Mouse (Mus musculus) stomach, postnatal 0 days (tissue): ENCODE measurements at regions not wholly inside any gene's neighbourhood (a gene's known extent, or its start where the extent isn't known, plus 50 kb on each side); places are given as distances from the start of the nearest gene placed in this dataset.
A peak's percentile ranks its signal among the peaks of the same experiment; 100 is the strongest.

Experiments used
- ATAC-seq: fragments of 200-750 bp; cut with Nextera tagmentation; 2 replicates; pipeline ENCODE4 v1.8.0; 2017; ENCODE audit not compliant: low FRiP score, low TSS enrichment
- DNase-seq: peaks from one replicate; pipeline ENCODE4 v3.0.0-alpha.2; 2016; ENCODE audit warnings: low spot score
- H3K27ac ChIP-seq: fragments of 300-500 bp; sonication (generic); replicated peaks from 2 replicates; pipeline ENCODE4 v1.5.1; 2014; ENCODE audit warnings: mild to moderate bottlenecking, control low read depth
- H3K27me3 ChIP-seq: fragments of 300-500 bp; sonication (generic); 2 replicates; pipeline ENCODE4 v1.6.1; 2014; ENCODE audit warnings: low read length; ENCODE audit not compliant: control insufficient read depth, insufficient read depth
- H3K36me3 ChIP-seq: fragments of 300-500 bp; sonication (generic); 2 replicates; pipeline ENCODE4 v1.6.1; 2014; ENCODE audit warnings: low read length, mixed read lengths; ENCODE audit not compliant: control insufficient read depth, insufficient read depth
- H3K4me1 ChIP-seq: fragments of 300-500 bp; sonication (generic); replicated peaks from 2 replicates; pipeline ENCODE4 v1.6.1; 2014; ENCODE audit warnings: antibody characterized with exemption; ENCODE audit not compliant: control insufficient read depth, insufficient read depth
- H3K4me2 ChIP-seq: fragments of 300-500 bp; sonication (generic); replicated peaks from 2 replicates; pipeline ENCODE4 v1.6.1; 2014; ENCODE audit warnings: low read depth, mild to moderate bottlenecking, control low read depth, moderate library complexity
- H3K4me3 ChIP-seq: fragments of 300-500 bp; sonication (generic); 2 replicates; pipeline ENCODE4 v1.5.1; 2014; ENCODE audit warnings: low read depth, low read length, control low read depth
- H3K9ac ChIP-seq: fragments of 300-500 bp; sonication (generic); 2 replicates; pipeline ENCODE4 v1.6.1; 2014; ENCODE audit warnings: mild to moderate bottlenecking, low read length, control low read depth, mixed read lengths
- H3K9me3 ChIP-seq: fragments of 300-500 bp; sonication (generic); 2 replicates; pipeline ENCODE4 v1.6.1; 2016; ENCODE audit warnings: low read length; ENCODE audit not compliant: control insufficient read depth
- CTCF ChIP-seq: IDR thresholded peaks from 2 replicates; pipeline ENCODE4 v1.5.1; 2016; ENCODE audit warnings: antibody characterized with exemption, low read depth, mild to moderate bottlenecking, moderate library complexity
- EP300 ChIP-seq: optimal IDR thresholded peaks from 2 replicates; pipeline ENCODE3; 2016; ENCODE audit warnings: antibody characterized with exemption
- WGBS: fragments of 180-500 bp; shearing (Covaris S2); extraction: QIAGEN DNeasy Blood & Tissue Kit; methylation state at CpG from one replicate; pipeline ENCODE4 v1.1.7; 2014; 5-methylcytosine and 5-hydroxymethylcytosine counted together

DNA sequence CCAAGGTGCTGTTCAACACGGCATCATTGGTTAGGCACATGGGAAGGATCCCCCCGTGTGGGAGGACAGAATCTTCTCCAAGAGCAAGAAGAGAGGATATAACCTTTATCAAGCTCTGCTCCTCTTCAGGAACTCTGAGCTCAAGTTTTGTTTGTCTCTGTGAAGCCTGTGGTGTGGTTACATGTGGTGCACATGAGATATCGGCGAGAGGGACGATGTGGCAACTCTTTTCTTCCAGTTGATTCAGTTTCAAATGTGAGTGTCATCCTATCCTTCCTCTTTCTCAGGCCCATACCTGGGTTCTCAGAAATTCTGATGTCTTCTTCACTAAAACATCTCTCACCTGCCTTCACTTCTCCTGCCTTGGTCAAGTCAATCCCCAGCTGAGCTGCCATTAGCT, 145.3 kb upstream of the Gm9833 start:
- H3K36me3 ChIP-seq: no peaks in the 10 kb centered on the region
- no peaks in the 10 kb centered on the region for H3K4me1 ChIP-seq
- H3K27me3 ChIP-seq: no peaks in the 10 kb centered on the region
- no peaks in the 10 kb centered on the region for H3K9me3 ChIP-seq
- no peak overlapping the region for H3K27ac ChIP-seq
- 87% methylated on average over 5 of the region's 5 CpGs for WGBS
- H3K4me2 ChIP-seq: no peak overlapping the region
- H3K4me3 ChIP-seq: no peak overlapping the region
- ATAC-seq (no peak), DNase-seq (no peak)
- no peak overlapping the region for H3K9ac ChIP-seq
- no peak for TF ChIP-seq CTCF

DNA sequence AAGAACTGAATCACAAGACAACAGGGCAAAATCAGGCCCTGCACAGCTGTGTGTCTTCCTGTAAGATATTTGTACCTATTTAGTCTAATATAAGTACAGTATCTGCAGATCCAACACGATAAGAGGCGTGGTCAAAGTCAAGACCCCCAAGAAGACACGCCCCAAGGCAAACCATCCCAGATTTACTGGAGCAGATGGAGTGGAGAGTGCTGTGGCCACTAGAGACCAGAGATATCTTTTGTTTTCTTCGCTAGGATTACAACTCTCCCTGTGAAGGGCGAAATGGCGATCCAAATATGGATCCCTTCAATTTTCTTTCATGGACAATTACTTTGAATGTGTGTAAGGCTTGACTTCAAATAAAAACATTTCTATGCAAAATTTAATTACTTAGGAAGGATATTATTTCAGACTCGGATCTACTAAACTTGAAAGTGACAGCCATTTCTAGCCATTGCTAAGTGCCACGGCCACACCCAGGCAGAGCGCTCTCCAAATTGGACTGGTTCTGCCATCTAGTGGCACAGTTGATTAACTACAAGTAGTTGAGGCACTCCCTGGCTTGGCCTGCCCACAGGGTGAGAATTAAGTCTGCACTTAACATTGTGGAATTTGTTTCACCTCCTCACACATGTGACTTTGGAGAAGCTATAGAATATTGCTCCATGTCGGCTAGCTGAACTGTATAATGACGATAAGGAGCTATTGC, 140.4 kb upstream of the Gm9833 start:
- no peaks in the 10 kb centered on the region for H3K36me3 ChIP-seq
- DNase-seq: peak; percentile 65
- no peaks in the 10 kb centered on the region for H3K27me3 ChIP-seq
- no peak overlapping the region for H3K4me2 ChIP-seq
- H3K27ac ChIP-seq: no peak overlapping the region
- no peak overlapping the region for H3K4me3 ChIP-seq
- H3K9ac ChIP-seq: no peak overlapping the region
- TF ChIP-seq CTCF (peak; percentile 99), EP300 (no peak)
- peak; percentile 90 for ATAC-seq
- no peaks in the 10 kb centered on the region for H3K9me3 ChIP-seq
- no peaks in the 10 kb centered on the region for H3K4me1 ChIP-seq
- WGBS: 52% methylated on average over 11 of the region's 11 CpGs

DNA sequence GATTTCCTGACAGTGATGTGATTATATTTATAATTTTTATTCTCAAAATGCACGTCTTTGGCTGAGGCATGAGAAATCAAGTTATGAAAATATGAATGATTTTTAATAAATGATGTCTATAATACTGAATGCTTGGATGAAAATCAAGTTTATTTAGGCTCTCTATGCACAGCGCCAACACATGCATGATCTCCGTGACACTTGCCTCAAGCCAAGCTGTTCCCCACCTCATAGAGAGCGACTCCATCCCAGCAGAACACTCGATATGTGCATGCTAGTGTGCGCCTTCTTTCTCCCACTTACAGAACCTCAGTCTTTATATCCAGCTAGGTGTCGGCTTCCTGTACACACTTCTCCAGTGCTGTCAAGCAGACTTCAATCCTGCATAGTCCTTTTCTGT, 139.8 kb upstream of the Gm9833 start:
- TF ChIP-seq CTCF (no peak), EP300 (no peak)
- no peaks in the 10 kb centered on the region for H3K27me3 ChIP-seq
- no peak overlapping the region for H3K9ac ChIP-seq
- no peaks in the 10 kb centered on the region for H3K4me1 ChIP-seq
- no peak overlapping the region for H3K4me3 ChIP-seq
- DNase-seq (no peak), ATAC-seq (no peak)
- no peaks in the 10 kb centered on the region for H3K36me3 ChIP-seq
- WGBS: 72% methylated on average over 7 of the region's 7 CpGs
- H3K9me3 ChIP-seq: no peaks in the 10 kb centered on the region
- H3K4me2 ChIP-seq: no peak overlapping the region
- no peak overlapping the region for H3K27ac ChIP-seq

DNA sequence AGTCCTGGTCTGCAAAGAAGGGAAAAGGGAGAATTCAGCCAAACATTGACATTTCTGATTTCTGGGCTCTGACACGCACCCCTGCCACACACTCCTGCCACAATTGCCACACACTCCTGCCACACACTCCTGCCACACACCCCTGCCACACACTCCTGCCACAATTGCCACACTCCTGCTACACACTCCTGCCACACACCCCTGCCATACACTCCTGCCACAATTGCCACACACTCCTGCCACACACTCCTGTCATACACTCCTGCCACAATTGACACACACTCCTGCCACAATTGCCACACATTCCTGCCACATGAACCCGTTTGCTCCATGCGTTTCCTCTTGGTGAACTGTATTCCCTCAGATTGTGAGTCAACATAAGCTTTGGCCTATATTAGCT, 130.0 kb upstream of the Gm9833 start:
- no peak; the same call in 1 of the 2 replicates for ATAC-seq
- WGBS: 78% methylated on average over 3 of the region's 3 CpGs

DNA sequence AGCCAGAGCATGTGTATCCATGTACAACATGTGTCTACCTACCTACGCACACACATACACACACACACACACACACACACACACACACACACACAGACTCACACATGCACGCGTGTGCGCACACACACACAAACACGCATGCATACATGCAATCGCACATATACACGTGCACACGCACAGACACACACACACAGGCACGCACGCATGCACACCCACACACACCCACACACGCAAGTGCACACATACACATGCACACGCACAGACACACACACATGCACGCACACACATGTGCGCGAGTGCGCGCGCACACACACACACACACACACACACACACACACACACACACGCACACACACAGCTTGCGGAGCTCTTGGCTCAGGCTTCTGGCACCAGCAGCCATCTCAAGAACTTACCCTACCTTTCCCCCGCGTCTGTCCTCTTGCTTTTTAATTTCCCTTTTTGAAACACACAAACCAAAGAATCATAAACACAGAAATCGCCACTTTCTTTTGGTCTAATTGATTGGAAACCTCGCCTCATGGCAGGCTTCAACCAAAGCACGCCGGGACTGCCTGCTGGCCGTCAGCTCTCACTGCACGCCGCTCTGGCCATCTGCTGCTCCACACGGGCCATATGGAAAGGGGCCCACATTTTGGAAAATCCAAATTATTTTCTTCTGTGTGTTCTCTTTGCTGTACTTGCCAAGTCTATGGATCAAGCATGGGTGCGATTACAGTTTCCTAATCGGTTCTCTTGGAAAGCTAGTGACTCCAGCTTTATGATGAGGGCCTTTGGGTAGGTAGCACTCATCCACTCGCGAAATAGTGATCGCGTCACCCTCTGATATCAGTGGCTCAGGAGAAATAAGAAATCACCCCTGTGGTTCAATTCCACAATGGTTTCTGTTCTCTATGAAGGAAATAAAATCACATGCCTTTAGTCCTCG, 127.9 kb upstream of the Gm9833 start:
- Histone ChIP-seq H3K4me1 (no peaks in the 10 kb centered on the region), H3K4me3 (no peak overlapping the region), H3K36me3 (no peaks in the 10 kb centered on the region), H3K4me2 (no peak overlapping the region), H3K27me3 (no peaks in the 10 kb centered on the region), H3K9me3 (no peaks in the 10 kb centered on the region), H3K9ac (no peak overlapping the region), H3K27ac (no peak overlapping the region)
- ATAC-seq: no peak
- TF ChIP-seq CTCF (no peak), EP300 (no peak)
- peak; percentile 9 for DNase-seq
- WGBS: 91% methylated on average over 37 of the region's 37 CpGs

More for the DNA sequence above, 130.0 kb upstream of the Gm9833 start:
- H3K36me3 ChIP-seq: no peaks in the 10 kb centered on the region
- no peaks in the 10 kb centered on the region for H3K9me3 ChIP-seq
- H3K4me1 ChIP-seq: no peaks in the 10 kb centered on the region
- TF ChIP-seq EP300 (no peak), CTCF (no peak)
- H3K4me2 ChIP-seq: no peak overlapping the region
- H3K27ac ChIP-seq: no peak overlapping the region
- no peak overlapping the region for H3K4me3 ChIP-seq
- no peak for DNase-seq
- H3K9ac ChIP-seq: no peak overlapping the region
- H3K27me3 ChIP-seq: no peaks in the 10 kb centered on the region

DNA sequence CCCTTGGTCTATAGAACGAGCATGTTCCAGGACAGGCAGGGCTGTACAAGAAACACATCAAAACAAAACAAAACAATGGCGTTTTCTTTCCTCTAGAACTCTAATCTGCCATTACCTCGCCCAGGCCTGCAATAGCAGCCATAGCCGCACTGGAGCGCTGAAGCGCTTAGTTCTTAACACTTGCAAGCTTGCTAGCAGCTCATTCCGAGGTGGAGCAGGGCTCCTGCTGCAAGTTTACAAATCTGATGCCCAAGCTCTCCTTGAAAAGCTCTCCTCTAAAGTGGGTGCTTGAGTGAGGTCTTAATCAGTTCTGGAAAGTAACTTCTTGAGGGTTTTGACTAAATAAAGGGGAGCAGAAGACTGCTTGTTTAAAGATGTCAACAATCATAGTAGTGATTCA, 127.2 kb upstream of the Gm9833 start:
- Histone ChIP-seq H3K4me2 (no peak overlapping the region), H3K9ac (no peak overlapping the region), H3K9me3 (no peaks in the 10 kb centered on the region), H3K4me3 (no peak overlapping the region), H3K27ac (no peak overlapping the region), H3K36me3 (no peaks in the 10 kb centered on the region), H3K27me3 (no peaks in the 10 kb centered on the region), H3K4me1 (no peaks in the 10 kb centered on the region)
- ATAC-seq (peak; percentile 15; the same call in 1 of the 2 replicates), DNase-seq (peak; percentile 46)
- 56% methylated on average over 7 of the region's 7 CpGs for WGBS
- TF ChIP-seq CTCF: peak; percentile 57
- no peak for TF ChIP-seq EP300
